Mouse (Mus musculus): ENCODE results near the gene C2cd5. TPM values are rescaled to one million over a fixed set of nuclear protein-coding genes. Genes with fewer than 3 reads are reported as not detected.
"Not testable (repeated sequence)": the region's sequence is repeated elsewhere in the genome, so short reads cannot be mapped to it uniquely, and the experiment has no call there.

Gene C2cd5
- polyA plus RNA-seq, 1 experiment from 2014 or later = 28.5 TPM

DNA sequence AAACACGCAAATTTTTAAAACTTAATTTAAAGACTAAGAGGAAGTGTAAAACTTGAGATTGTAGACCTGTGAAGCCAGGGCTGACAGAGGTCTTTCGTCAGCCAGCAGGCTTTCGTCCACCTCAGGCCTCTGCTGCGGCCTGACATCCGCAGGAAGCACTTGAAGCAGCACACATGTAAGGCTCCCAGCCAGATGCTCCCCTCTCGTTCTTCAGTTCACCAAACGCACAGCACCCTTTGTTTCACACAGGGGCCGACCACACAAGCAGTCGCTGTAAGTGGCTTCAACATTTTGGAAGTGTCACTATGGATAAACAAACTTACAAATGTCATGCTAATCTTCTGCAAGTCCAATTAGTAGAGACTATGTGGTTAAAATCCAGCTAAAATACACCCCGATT is 72.5 kb downstream of the C2cd5 start:
- H3K4me3 ChIP-seq = no peak overlapping the region
- WGBS = 73% methylated on average over 10 of the region's 10 CpGs
- peaks cover 3% of the 10 kb centered on the region; the same call in 1 of the 2 replicates for H3K4me1 ChIP-seq
- peaks cover 43% of the 10 kb centered on the region for H3K36me3 ChIP-seq
- H3K27me3 ChIP-seq (ENCODE audit: insufficient read depth, poor library complexity, severe bottlenecking) = no peaks in the 10 kb centered on the region
- H3K27ac ChIP-seq = no peak overlapping the region
- no peaks in the 10 kb centered on the region for H3K9me3 ChIP-seq
- peak; percentile 28 for DNase-seq (ENCODE audit: low spot score)

GRCm38 (mm10) chr6:143023691-143024090 is 76.2 kb downstream of the C2cd5 start:
- no peak overlapping the region for H3K27ac ChIP-seq
- no peaks in the 10 kb centered on the region for H3K27me3 ChIP-seq (ENCODE audit: insufficient read depth, poor library complexity, severe bottlenecking)
- H3K36me3 ChIP-seq = peaks cover 15% of the 10 kb centered on the region
- H3K4me3 ChIP-seq = no peak overlapping the region
- H3K9me3 ChIP-seq = no peaks in the 10 kb centered on the region
- H3K4me1 ChIP-seq = peaks cover 3% of the 10 kb centered on the region; the same call in 1 of the 2 replicates
- peak; percentile 53 for DNase-seq (ENCODE audit: low spot score)
- 88% methylated on average over 6 of the region's 6 CpGs for WGBS

DNA sequence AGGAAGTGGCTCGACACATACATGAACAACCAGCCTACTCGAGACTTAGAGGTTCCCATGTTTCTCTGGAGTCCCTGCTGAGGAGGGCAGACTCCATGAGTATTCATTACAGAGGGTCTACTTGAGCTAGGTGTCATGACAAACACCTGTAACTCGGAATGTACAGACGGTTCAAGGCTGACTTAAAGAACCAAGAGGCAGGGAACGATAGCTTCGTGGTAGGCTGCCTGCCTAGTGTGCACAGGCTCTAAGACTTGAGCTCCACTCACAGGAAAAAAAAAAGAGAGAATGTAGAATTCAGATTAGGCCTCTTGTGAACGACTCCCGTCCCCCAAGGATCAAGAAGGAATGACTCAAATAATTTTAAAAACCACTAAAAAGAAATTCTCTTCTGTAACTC is 78.2 kb downstream of the C2cd5 start:
- H3K4me3 ChIP-seq = no peak overlapping the region
- H3K27ac ChIP-seq = no peak overlapping the region
- DNase-seq (ENCODE audit: low spot score) = peak; percentile 56
- H3K27me3 ChIP-seq (ENCODE audit: insufficient read depth, poor library complexity, severe bottlenecking) = no peaks in the 10 kb centered on the region
- H3K4me1 ChIP-seq = peaks cover 11% of the 10 kb centered on the region; the same call in 1 of the 2 replicates
- peaks cover 3% of the 10 kb centered on the region; the same call in 1 of the 2 replicates for H3K36me3 ChIP-seq
- no peaks in the 10 kb centered on the region for H3K9me3 ChIP-seq
- 86% methylated on average over 8 of the region's 8 CpGs for WGBS

- DNase-seq (ENCODE audit: low spot score) = peak; percentile 66
- no peaks in the 10 kb centered on the region for H3K27me3 ChIP-seq (ENCODE audit: insufficient read depth, poor library complexity, severe bottlenecking)
- H3K4me1 ChIP-seq = peaks cover 11% of the 10 kb centered on the region; the same call in 1 of the 2 replicates
- H3K36me3 ChIP-seq = peaks cover 10% of the 10 kb centered on the region; the same call in 1 of the 2 replicates
- H3K4me3 ChIP-seq = no peak overlapping the region
- H3K9me3 ChIP-seq = no peaks in the 10 kb centered on the region
- no peak overlapping the region for H3K27ac ChIP-seq
- WGBS = 51% methylated on average over 5 of the region's 5 CpGs
These were observed 79.3 kb downstream of the C2cd5 start for GRCm38 (mm10) chr6:143020647-143021046.

DNA sequence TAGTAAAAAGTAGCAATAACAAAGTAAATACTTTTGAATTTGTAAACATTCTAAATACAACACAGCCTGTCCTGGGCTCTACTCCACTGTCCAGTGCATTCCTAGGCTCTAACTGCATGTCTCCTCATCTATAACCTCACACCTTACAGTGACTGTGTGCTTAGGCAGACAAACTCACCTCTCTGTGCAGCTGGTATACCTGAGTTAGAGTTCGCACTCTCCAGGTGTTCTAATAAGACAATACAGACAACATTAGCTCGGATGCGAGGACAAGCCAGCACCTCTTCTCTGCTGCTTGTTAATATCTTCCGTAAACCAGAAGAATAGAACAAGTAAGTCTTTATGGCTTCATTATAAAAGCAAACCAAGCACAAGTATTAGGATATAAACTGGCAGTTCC is 79.8 kb downstream of the C2cd5 start:
- no peaks in the 10 kb centered on the region for H3K27me3 ChIP-seq (ENCODE audit: insufficient read depth, poor library complexity, severe bottlenecking)
- H3K4me1 ChIP-seq = peaks cover 11% of the 10 kb centered on the region; the same call in 1 of the 2 replicates
- H3K36me3 ChIP-seq = peaks cover 10% of the 10 kb centered on the region; the same call in 1 of the 2 replicates
- 94% methylated on average over 4 of the region's 4 CpGs for WGBS
- DNase-seq (ENCODE audit: low spot score) = peak; percentile 53
- no peak overlapping the region for H3K4me3 ChIP-seq
- no peak overlapping the region for H3K27ac ChIP-seq
- H3K9me3 ChIP-seq = no peaks in the 10 kb centered on the region

DNA sequence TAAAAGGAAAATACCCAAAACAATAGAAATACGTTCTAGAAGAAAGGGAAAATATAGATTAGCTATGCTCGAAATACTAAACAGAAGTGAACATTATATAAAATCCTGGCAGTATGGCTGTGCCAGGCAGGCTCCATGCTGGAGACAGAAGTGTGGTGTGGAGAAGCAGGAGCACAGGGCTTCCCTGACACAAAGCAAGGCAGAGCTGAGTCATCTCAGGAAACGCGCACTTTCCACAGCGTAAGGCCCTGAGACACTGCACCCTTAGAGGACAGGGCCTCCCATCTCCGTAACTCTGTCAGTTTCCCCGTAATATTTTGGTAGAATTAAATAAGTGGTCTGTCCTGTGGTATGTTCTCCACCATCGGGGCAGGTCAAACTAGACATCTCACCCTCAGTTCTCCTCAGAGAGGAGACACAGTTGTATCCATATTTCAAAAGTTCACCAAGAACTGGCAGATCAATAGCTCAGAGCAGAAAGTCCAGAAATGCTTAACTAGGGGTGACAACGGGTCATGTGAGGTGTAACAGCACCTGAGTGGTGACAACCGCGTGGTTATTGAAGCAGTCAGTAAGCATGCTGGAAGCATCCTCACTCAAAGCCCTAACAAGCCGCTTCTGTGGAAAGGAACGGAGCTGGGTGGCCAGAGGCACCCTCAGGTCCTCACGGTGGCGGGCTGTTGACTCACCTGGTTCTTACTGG is 87.3 kb downstream of the C2cd5 start:
- 88% methylated on average over 15 of the region's 15 CpGs for WGBS
- H3K27ac ChIP-seq = no peak overlapping the region

DNA sequence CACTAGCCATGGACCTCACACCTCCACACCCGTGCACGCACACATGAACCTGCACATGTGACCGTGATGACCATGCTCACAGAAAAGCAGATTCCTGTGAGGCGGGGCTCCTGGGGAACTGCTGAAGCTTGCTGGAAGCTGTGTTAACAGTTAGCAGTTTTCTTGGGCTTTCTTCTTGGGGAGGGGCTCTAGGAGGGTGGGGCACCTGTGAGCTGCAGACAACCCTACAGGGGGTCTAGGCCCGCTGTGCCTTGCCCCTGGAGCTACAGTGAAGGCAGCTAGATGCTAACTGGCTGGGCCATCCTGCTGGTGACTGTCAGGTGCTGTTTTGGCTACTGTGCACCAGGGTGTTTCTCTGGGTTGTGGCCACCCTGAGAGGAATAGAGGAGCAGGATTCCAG is 91.1 kb downstream of the C2cd5 start:
- H3K4me3 ChIP-seq = no peak overlapping the region
- WGBS = 80% methylated on average over 5 of the region's 5 CpGs
- no peak for DNase-seq (ENCODE audit: low spot score)
- H3K9me3 ChIP-seq = 0 out of 2 replicates have a peak, but pooled peaks cover 3% of the 10 kb centered on the region
- no peaks in the 10 kb centered on the region for H3K27me3 ChIP-seq (ENCODE audit: insufficient read depth, poor library complexity, severe bottlenecking)
- H3K36me3 ChIP-seq = peaks cover 43% of the 10 kb centered on the region
- H3K4me1 ChIP-seq = no peaks in the 10 kb centered on the region
- peak overlapping the region; percentile 36; the same call in 1 of the 2 replicates for H3K27ac ChIP-seq

More for the DNA sequence above, 87.3 kb downstream of the C2cd5 start:
- Histone ChIP-seq H3K4me1 (0 out of 2 replicates have a peak, but pooled peaks cover under 1% of the 10 kb centered on the region), H3K27me3 (ENCODE audit: insufficient read depth, poor library complexity, severe bottlenecking) (no peaks in the 10 kb centered on the region), H3K36me3 (peaks cover 42% of the 10 kb centered on the region), H3K9me3 (no peaks in the 10 kb centered on the region), H3K4me3 (no peak overlapping the region)
- no peak for DNase-seq (ENCODE audit: low spot score)

DNA sequence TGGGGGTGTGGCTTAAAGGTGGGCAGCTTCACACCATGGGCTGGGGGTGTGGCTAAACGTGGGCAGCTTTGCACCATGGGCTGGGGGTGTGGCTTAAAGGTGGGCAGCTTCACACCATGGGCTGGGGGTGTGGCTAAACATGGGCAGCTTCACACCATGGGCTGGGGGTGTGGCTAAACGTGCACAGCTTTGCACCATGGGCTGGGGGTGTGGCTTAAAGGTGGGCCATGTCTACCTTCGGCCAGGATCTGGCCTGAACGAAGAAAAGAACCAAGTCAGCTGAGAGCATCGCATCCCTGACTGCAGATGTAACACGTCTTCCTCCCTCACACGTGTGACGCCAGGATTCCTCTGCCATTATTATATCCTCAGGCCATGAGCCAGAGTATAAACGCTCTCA is 94.7 kb downstream of the C2cd5 start:
- H3K27ac ChIP-seq; H3K4me3 ChIP-seq; H3K4me1 ChIP-seq; H3K9me3 ChIP-seq; H3K27me3 ChIP-seq (ENCODE audit: insufficient read depth, poor library complexity, severe bottlenecking); DNase-seq (ENCODE audit: low spot score): not testable (repeated sequence)
- peaks cover 18% of the 10 kb centered on the region; the same call in 1 of the 2 replicates for H3K36me3 ChIP-seq
- WGBS = 89% methylated on average over 9 of the region's 9 CpGs

GRCm38 (mm10) chr6:143004801-143005200 is 95.1 kb downstream of the C2cd5 start:
- Histone ChIP-seq H3K27ac (no peak overlapping the region), H3K4me3 (no peak overlapping the region), H3K36me3 (peaks cover 18% of the 10 kb centered on the region; the same call in 1 of the 2 replicates), H3K27me3 (ENCODE audit: insufficient read depth, poor library complexity, severe bottlenecking) (no peaks in the 10 kb centered on the region), H3K4me1 (peaks cover 6% of the 10 kb centered on the region), H3K9me3 (0 out of 2 replicates have a peak, but pooled peaks cover 3% of the 10 kb centered on the region)
- no peak for DNase-seq (ENCODE audit: low spot score)
- 80% methylated on average over 9 of the region's 9 CpGs for WGBS

GRCm38 (mm10) chr6:142998221-142998999 is 101.5 kb downstream of the C2cd5 start:
- no peak for DNase-seq (ENCODE audit: low spot score)
- Histone ChIP-seq H3K27me3 (ENCODE audit: insufficient read depth, poor library complexity, severe bottlenecking) (no peaks in the 10 kb centered on the region; the same call in 1 of the 2 replicates), H3K27ac (0 out of 2 replicates have a peak overlapping the region, but pooled peaks have one; percentile 36), H3K36me3 (no peaks in the 10 kb centered on the region), H3K4me3 (no peak overlapping the region), H3K9me3 (no peaks in the 10 kb centered on the region), H3K4me1 (peaks cover 23% of the 10 kb centered on the region)
- 66% methylated on average over 12 of the region's 12 CpGs for WGBS

DNA sequence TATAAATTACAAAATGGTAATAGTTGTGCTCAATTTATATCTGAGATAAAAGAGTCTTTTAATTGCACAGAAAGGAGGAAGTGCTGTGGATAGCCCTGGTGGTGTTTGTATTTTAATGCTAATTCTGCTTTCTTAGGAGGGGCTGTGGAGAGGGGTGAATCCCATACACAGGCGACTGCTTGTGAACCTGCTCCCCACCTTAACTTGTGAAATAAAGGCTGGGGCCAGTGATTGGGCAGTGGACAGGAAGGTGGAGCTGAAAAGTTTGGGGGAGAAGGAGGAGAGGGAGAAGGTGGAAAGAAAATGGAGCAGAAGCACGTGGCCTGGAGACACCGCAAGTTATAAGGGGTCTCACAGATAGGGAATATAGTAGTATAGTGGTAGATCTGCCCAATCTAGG is 103.1 kb downstream of the C2cd5 start:
- Histone ChIP-seq H3K36me3 (no peaks in the 10 kb centered on the region), H3K27ac (no peak overlapping the region), H3K4me3 (no peak overlapping the region), H3K4me1 (peaks cover 29% of the 10 kb centered on the region), H3K9me3 (no peaks in the 10 kb centered on the region), H3K27me3 (ENCODE audit: insufficient read depth, poor library complexity, severe bottlenecking) (no peaks in the 10 kb centered on the region; the same call in 1 of the 2 replicates)
- no peak for DNase-seq (ENCODE audit: low spot score)
- 75% methylated on average over 3 of the region's 3 CpGs for WGBS

GRCm38 (mm10) chr6:142995567-142995966 is 104.4 kb downstream of the C2cd5 start:
- no peaks in the 10 kb centered on the region; the same call in 1 of the 2 replicates for H3K27me3 ChIP-seq (ENCODE audit: insufficient read depth, poor library complexity, severe bottlenecking)

DNA sequence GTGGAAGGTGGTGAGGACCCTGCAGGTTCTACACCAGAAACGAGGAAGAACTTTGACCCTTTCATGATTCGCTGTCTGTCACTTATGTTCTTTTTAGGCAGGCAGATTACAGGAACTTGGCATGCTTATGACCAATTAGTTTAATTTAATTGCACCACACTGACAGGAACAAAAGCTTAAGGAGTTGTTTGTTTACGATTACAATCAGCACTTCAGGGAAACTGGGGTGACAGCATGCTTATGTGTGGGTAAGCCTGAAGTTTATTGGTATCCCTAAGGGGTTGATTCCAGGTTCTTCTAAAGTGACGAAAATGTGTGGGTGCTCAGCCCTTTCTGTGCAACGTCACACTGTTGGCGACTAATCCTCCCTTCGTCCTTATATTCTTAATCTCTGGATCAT is 105.1 kb downstream of the C2cd5 start:
- peak overlapping the region; percentile 36; the same call in 1 of the 2 replicates for H3K27ac ChIP-seq
- no peaks in the 10 kb centered on the region; the same call in 1 of the 2 replicates for H3K27me3 ChIP-seq (ENCODE audit: insufficient read depth, poor library complexity, severe bottlenecking)
- DNase-seq (ENCODE audit: low spot score) = no peak
- H3K4me1 ChIP-seq = peaks cover 36% of the 10 kb centered on the region
- WGBS = 56% methylated on average over 7 of the region's 7 CpGs
- H3K9me3 ChIP-seq = no peaks in the 10 kb centered on the region
- H3K4me3 ChIP-seq = no peak overlapping the region
- H3K36me3 ChIP-seq = no peaks in the 10 kb centered on the region

More at GRCm38 (mm10) chr6:142995567-142995966, 104.4 kb downstream of the C2cd5 start:
- H3K36me3 ChIP-seq = no peaks in the 10 kb centered on the region
- H3K9me3 ChIP-seq = no peaks in the 10 kb centered on the region
- H3K4me1 ChIP-seq = peaks cover 36% of the 10 kb centered on the region
- H3K27ac ChIP-seq = peak overlapping the region; percentile 36
- 61% methylated on average over 5 of the region's 5 CpGs for WGBS
- no peak for DNase-seq (ENCODE audit: low spot score)
- no peak overlapping the region for H3K4me3 ChIP-seq
